Mouse (Mus musculus): ENCODE measurements at regions not wholly inside any gene's neighbourhood (a gene's known extent, or its start where the extent isn't known, plus 50 kb on each side); places are given as distances from the start of the nearest gene placed in this dataset.

DNA sequence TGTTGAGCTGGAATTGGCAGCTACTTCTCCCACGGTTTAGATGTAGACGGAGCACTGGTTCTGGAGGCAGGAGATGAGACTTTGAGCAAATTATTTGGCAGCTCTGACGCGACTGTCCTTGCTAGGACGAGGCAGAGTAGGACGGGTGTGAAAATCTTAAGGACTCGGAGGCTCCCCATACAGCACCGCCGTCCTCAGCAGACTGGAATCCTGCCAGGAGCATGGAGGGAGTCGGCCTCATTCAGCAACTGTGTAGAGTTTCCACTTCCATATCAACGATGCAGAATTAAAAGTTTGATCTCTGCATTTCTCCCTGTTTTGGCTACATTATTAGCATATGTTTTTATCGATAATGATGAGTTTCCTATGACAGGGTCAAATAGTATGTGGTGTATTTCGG, 117.7 kb upstream of the Plcz1 start:
- TF ChIP-seq CTCF (IDR thresholded peaks at IDR 0.05; ENCODE audit: control insufficient read depth, insufficient read depth, insufficient replicate concordance, low read depth, low read length) (no peak), POLR2A (IDR thresholded peaks at IDR 0.05; ENCODE audit: control insufficient read depth, low read depth, low read length) (no peak)

Measured in testis, adult 2 months (tissue).